Mouse (Mus musculus) hindbrain, embryonic 14.5 days (tissue): ENCODE results near the gene Vat1l. TPM values are rescaled to one million over a fixed set of nuclear protein-coding genes. Genes with fewer than 3 reads are reported as not detected.

Source experiments
- ATAC-seq: fragments of 200-750 bp; cut with Nextera tagmentation; 2 replicates; pipeline ENCODE4 v1.8.0; 2017; ENCODE audit warnings: moderate number of reproducible peaks, mild to moderate bottlenecking, moderate TSS enrichment, moderate library complexity; ENCODE audit not compliant: low FRiP score
- DNase-seq: peaks from one replicate; pipeline ENCODE4 v3.0.0-alpha.2; 2015; ENCODE audit warnings: low spot score
- H3K27ac ChIP-seq: fragments of 300-500 bp; sonication (generic); 2 replicates; pipeline ENCODE4 v1.5.1; 2014; ENCODE audit warnings: mild to moderate bottlenecking, moderate library complexity
- H3K27me3 ChIP-seq: fragments of 300-500 bp; sonication (generic); 2 replicates; pipeline ENCODE4 v1.6.1; 2014; ENCODE audit warnings: mild to moderate bottlenecking, low read length, mixed read lengths; ENCODE audit not compliant: control insufficient read depth, insufficient read depth
- H3K36me3 ChIP-seq: fragments of 300-500 bp; sonication (generic); replicated peaks from 2 replicates; pipeline ENCODE4 v1.6.1; 2014; ENCODE audit not compliant: control insufficient read depth, insufficient read depth
- H3K4me1 ChIP-seq: fragments of 300-500 bp; sonication (generic); replicated peaks from 2 replicates; pipeline ENCODE4 v1.6.1; 2014; ENCODE audit warnings: antibody characterized with exemption, low read length, mixed read lengths; ENCODE audit not compliant: control insufficient read depth, insufficient read depth
- H3K4me2 ChIP-seq: fragments of 300-500 bp; sonication (generic); replicated peaks from 2 replicates; pipeline ENCODE4 v1.6.1; 2014; ENCODE audit warnings: mild to moderate bottlenecking, moderate library complexity
- H3K4me3 ChIP-seq: fragments of 300-500 bp; sonication (generic); replicated peaks from 2 replicates; pipeline ENCODE4 v1.5.1; 2014; ENCODE audit warnings: mild to moderate bottlenecking, low read length
- H3K9ac ChIP-seq: fragments of 300-500 bp; sonication (generic); 2 replicates; pipeline ENCODE4 v1.6.1; 2014
- H3K9me3 ChIP-seq: fragments of 300-500 bp; sonication (generic); 2 replicates; pipeline ENCODE4 v1.6.1; 2016; ENCODE audit warnings: low read length; ENCODE audit not compliant: control insufficient read depth
- WGBS: fragments of 180-500 bp; shearing (Covaris S2); extraction: QIAGEN DNeasy Blood & Tissue Kit; methylation state at CpG from one replicate; pipeline ENCODE4 v1.1.7; 2014; 5-methylcytosine and 5-hydroxymethylcytosine counted together
- polyA plus RNA-seq: library from polyadenylated mRNA; unstranded; fragments of >200 nt; fragmentation: Nextera tagmentation; extraction: Ambion mirVana; gene quantifications from 2 replicates; pipeline ENCODE4 v1.2.1, GENCODE M21; 2014

Vat1l gene
- polyA plus RNA-seq, 1 experiment from 2014 or later = 60.1 TPM

DNA sequence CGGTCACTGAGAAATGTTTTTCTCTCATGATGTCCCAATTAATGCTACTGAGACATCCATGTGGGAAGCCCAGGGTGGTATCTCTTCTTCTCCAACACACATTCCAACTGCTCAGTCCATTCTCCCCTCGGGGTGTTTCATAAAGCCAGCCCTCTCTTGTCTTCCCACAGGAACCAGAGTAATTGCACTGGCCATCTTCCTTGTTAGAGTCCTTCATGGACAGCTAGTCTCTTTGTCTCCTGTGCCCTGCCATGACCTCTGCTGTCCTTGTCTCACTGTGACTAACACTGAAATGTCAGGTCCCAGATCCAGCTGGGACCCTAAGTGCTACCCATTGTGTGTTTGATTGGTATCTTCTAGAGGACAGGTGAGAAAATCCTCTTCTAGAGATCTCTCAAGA is 116.7 kb downstream of the Vat1l start:
- H3K4me3 ChIP-seq = no peak overlapping the region
- H3K36me3 ChIP-seq = no peaks in the 10 kb centered on the region
- DNase-seq = no peak

DNA sequence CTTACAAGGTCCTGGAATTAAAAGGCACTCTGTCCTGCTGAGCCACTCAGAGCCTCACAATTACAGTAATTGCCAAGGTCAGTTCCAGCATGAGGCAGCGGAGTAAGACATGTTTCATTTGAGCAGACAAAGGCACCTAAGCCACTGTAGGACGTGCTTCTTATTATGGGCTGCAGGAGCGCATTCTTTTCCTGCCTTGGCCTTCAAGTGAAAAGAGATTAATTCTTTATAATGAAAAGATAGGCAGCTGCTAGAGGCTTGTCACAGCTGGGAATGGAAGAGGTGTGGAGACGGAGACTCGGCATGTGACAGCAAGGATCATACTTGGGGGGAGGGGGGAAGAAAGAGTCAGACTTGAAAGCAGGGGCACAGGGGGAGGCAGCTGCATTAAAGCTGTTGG is 126.5 kb downstream of the Vat1l start:
- DNase-seq = peak; percentile 42
- 11% methylated on average over 5 of the region's 5 CpGs for WGBS

More for the DNA sequence above, 116.7 kb downstream of the Vat1l start:
- ATAC-seq = no peak
- H3K4me2 ChIP-seq = no peak overlapping the region
- no peaks in the 10 kb centered on the region; the same call in 1 of the 2 replicates for H3K9me3 ChIP-seq
- H3K4me1 ChIP-seq = no peaks in the 10 kb centered on the region
- no peaks in the 10 kb centered on the region for H3K27me3 ChIP-seq
- no peak overlapping the region for H3K27ac ChIP-seq
- 75% methylated on average over 2 of the region's 2 CpGs for WGBS
- no peak overlapping the region for H3K9ac ChIP-seq

DNA sequence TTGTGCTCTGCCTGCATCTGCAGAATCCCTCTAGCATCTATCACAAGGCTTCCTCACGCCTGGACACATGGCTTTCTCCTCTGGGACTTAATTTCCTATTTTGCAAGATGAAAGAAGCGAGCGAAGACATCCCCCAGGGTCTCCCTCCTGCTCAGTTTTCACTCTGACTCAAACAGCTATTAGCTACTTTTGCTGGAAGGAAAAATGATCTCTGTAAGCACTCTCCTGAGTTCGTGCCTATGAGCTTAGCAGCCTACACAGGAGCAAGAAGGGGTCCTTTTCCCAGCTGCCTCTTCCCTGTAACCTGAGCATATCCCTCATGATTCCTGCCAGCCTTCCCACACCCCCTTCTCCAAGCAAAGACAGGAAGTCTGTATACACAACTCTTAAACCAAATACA is 127.5 kb downstream of the Vat1l start:
- ATAC-seq (0 out of 2 replicates have a peak, but pooled peaks have one; percentile 21), DNase-seq (peak; percentile 43)
- Histone ChIP-seq H3K9ac (no peak overlapping the region), H3K4me1 (peaks cover 21% of the 10 kb centered on the region), H3K27me3 (no peaks in the 10 kb centered on the region), H3K27ac (peak overlapping the region; percentile 72), H3K9me3 (no peaks in the 10 kb centered on the region; the same call in 1 of the 2 replicates), H3K4me2 (no peak overlapping the region), H3K4me3 (no peak overlapping the region), H3K36me3 (no peaks in the 10 kb centered on the region)
- WGBS = 25% methylated on average over 4 of the region's 4 CpGs

More for the DNA sequence above, 126.5 kb downstream of the Vat1l start:
- no peak overlapping the region for H3K9ac ChIP-seq
- H3K4me1 ChIP-seq = peaks cover 21% of the 10 kb centered on the region
- H3K9me3 ChIP-seq = no peaks in the 10 kb centered on the region; the same call in 1 of the 2 replicates
- no peaks in the 10 kb centered on the region for H3K36me3 ChIP-seq
- no peak overlapping the region for H3K4me3 ChIP-seq
- no peak for ATAC-seq
- H3K27me3 ChIP-seq = no peaks in the 10 kb centered on the region
- peak overlapping the region; percentile 72 for H3K27ac ChIP-seq
- no peak overlapping the region for H3K4me2 ChIP-seq

DNA sequence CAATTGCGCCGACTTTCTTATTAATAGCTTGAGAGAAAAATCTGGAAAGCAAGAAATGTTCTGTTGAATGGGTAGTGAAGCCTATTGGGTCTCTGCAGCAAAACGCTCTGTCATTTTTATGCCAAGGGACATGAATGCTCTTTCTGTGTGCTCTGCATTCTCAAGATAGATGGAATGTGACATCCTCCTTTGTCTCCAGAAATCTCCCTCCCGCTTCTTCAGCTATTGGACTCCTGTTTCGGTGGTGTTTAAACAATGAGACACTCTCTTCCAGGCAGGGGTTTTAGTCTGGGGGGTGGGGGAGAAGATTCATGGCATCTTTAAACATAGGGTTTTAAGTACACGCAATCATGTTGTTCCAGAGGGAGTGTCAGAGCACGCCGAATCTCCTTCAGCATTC is 130.3 kb downstream of the Vat1l start:
- H3K9ac ChIP-seq = no peak overlapping the region; the same call in 1 of the 2 replicates
- H3K4me3 ChIP-seq = no peak overlapping the region
- 29% methylated on average over 8 of the region's 8 CpGs for WGBS
- H3K9me3 ChIP-seq = no peaks in the 10 kb centered on the region
- ATAC-seq (no peak), DNase-seq (no peak)
- no peaks in the 10 kb centered on the region for H3K36me3 ChIP-seq
- peaks cover 23% of the 10 kb centered on the region for H3K4me1 ChIP-seq
- H3K4me2 ChIP-seq = no peak overlapping the region
- H3K27me3 ChIP-seq = no peaks in the 10 kb centered on the region
- no peak overlapping the region for H3K27ac ChIP-seq

DNA sequence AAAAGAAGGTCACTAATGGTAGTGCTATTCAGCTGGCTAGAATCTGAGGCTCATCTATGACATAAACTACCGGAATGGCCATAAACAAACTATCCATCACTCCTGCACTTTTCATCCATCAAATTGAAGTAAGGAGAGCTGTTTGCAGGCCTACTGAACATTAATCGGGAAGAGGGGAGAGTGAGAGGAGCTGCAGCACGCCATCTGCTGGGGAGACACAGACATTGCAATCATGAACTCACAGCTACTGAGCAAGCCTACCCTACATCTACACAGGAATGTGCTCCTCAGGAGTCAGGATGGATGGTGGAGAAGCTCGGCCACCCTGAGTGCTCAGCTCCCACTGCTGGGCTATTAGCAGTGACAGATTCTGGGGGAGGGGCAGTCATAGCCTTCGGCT is 136.9 kb downstream of the Vat1l start:
- Histone ChIP-seq H3K27ac (no peak overlapping the region), H3K4me1 (0 out of 2 replicates have a peak, but pooled peaks cover 6% of the 10 kb centered on the region), H3K9ac (no peak overlapping the region), H3K4me2 (no peak overlapping the region), H3K4me3 (no peak overlapping the region), H3K9me3 (no peaks in the 10 kb centered on the region), H3K27me3 (no peaks in the 10 kb centered on the region), H3K36me3 (no peaks in the 10 kb centered on the region)
- ATAC-seq (no peak), DNase-seq (no peak)
- 70% methylated on average over 5 of the region's 5 CpGs for WGBS

DNA sequence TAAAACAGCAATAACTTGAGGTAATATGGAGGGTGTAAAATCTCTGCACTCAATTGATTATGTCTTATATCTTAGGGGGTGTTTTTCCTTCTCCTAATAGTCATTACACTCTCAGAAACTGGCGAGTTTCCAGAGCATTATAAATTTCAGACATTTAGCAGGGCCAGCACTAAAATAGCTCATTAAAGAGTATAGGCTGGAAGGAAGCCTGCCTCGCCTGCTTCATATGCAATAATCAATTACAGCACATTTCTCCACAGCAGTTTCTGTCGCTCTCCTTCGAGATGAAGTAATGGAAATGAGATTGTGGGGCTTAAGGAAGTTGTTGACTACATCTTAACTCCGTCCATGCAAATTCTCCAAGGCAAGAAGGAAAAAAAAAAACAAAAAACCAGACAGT is 139.4 kb downstream of the Vat1l start:
- Histone ChIP-seq H3K4me2 (no peak overlapping the region), H3K4me1 (0 out of 2 replicates have a peak, but pooled peaks cover 6% of the 10 kb centered on the region), H3K9ac (no peak overlapping the region), H3K9me3 (no peaks in the 10 kb centered on the region), H3K4me3 (no peak overlapping the region), H3K36me3 (no peaks in the 10 kb centered on the region), H3K27me3 (no peaks in the 10 kb centered on the region), H3K27ac (no peak overlapping the region)
- DNase-seq (no peak), ATAC-seq (no peak)
- WGBS = 60% methylated on average over 5 of the region's 5 CpGs

DNA sequence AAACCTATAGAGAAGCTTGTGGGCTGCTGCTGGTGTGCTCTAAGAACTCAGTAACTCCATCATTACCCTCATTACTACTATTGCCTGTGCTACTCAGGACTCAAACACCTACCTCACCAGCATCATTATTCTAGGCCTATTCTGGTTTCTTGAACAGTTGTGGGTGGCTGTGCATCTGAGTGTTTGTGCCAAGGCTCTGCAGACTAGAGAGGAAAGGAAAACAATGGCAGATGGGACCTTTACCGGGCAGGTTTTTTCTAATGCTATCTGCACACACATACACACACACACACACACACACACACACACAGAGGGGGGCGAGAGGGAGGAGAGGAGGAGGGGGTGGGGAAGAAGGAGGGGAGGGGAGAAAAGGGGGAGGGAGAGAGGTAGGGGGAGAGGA is 140.6 kb downstream of the Vat1l start:
- Histone ChIP-seq H3K9ac (no peak overlapping the region), H3K36me3 (no peaks in the 10 kb centered on the region), H3K9me3 (no peaks in the 10 kb centered on the region), H3K4me3 (no peak overlapping the region), H3K4me1 (peaks cover 2% of the 10 kb centered on the region; the same call in 1 of the 2 replicates), H3K4me2 (no peak overlapping the region), H3K27ac (no peak overlapping the region), H3K27me3 (no peaks in the 10 kb centered on the region)
- 71% methylated on average over 2 of the region's 2 CpGs for WGBS
- DNase-seq (no peak), ATAC-seq (no peak)

DNA sequence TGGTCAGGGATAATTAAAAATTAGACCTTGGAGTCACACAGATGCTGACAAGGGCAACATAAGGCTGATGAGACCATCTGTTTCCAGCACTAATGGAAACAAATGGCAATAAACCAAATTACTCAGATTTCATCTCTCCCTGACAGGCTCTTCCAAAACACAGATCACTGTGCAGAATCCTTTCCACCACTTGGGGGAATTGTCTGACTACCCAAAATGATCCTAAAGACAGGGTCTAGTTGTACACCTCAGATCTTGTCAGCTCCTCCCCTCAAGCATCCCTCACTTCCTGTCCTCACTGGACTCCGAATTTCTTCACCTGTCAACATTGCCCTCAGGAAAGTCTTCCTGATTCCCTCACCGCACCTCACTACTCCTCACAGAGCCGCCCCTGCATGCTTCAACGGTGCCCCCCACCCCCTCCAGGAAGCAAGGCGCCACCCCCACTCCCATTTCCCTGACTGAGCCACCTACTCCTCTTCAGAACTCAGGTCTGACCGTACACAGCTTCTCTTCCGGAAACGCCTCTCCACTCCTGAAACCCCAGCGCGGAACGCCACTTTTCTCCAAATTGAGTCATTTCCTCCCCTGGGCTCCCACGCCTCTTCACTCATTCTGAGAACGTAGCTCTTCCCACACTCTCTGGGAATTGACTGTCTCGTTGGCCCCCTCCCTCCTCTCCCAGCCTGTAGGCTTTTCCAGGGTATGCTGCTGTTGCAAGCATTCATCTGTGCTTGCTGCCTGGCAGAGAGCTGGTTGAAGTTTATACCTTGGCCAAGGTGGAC is 146.4 kb downstream of the Vat1l start:
- DNase-seq = peak; percentile 44
- H3K27me3 ChIP-seq = no peaks in the 10 kb centered on the region
- ATAC-seq = no peak
- H3K9ac ChIP-seq = no peak overlapping the region
- no peaks in the 10 kb centered on the region for H3K9me3 ChIP-seq
- H3K4me3 ChIP-seq = no peak overlapping the region
- H3K4me2 ChIP-seq = no peak overlapping the region; the same call in 1 of the 2 replicates
- H3K4me1 ChIP-seq = peaks cover 12% of the 10 kb centered on the region
- H3K27ac ChIP-seq = peak overlapping the region; percentile 1; the same call in 1 of the 2 replicates
- 65% methylated on average over 14 of the region's 14 CpGs for WGBS
- no peaks in the 10 kb centered on the region for H3K36me3 ChIP-seq

DNA sequence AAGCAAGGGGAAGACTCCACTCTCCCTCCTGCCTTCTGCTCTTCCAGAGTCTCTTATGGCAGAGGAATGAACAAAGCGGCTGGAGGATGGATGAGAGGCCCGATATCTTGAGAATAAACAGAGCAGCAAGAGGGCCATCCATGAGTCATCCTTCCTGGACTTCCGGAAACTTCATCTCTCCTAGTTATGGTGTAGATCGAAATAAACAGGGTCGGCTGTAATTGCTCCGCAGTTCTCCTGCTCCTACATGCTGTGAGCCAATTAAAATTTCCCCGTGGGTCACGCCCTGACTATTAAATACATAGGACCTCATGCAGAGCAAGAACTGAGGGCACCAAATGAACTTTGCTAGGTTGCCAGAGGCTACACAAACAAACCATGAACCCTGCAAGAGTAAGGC is 155.1 kb downstream of the Vat1l start:
- no peak for DNase-seq
- no peak for ATAC-seq
- H3K9me3 ChIP-seq = no peaks in the 10 kb centered on the region
- no peaks in the 10 kb centered on the region for H3K36me3 ChIP-seq
- H3K4me2 ChIP-seq = no peak overlapping the region
- 59% methylated on average over 8 of the region's 8 CpGs for whole genome bisulfite sequencing
- no peak overlapping the region for H3K9ac ChIP-seq
- no peaks in the 10 kb centered on the region for H3K4me1 ChIP-seq
- no peak overlapping the region for H3K27ac ChIP-seq
- H3K27me3 ChIP-seq = no peaks in the 10 kb centered on the region
- no peak overlapping the region for H3K4me3 ChIP-seq
